Mouse (Mus musculus): Measurements from ENCODE around the gene Ntsr1.

DNA sequence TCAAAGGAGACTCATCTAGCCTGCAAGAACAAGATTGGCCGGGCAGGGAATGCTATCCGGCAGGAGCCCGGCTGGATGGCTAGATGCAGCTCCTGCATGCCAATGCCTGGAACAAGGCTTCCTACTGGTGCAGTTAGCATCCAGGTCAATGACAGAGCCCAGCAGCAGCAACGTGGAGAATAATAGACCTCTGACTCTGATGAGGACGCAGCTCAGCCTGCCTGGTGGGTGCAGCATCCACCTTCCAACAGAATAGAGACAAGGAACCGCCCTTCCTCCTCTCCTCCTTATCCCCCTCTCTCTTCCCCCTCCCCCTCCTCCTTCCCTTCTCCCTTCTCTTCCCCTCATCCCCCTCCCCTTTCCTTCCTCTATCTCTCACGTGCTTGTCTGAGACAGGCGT lies 28.1 kb downstream of the Ntsr1 start:
- TF ChIP-seq TAL1 (IDR thresholded peaks at IDR 0.05; ENCODE audit: low read length) (no peak), GATA1 (IDR thresholded peaks at IDR 0.05; ENCODE audit: low read length) (no peak)

Data from erythroblast, embryonic 14.5 days (primary cell).